Mouse (Mus musculus): ENCODE measurements at regions not wholly inside any gene's neighbourhood (a gene's known extent, or its start where the extent isn't known, plus 50 kb on each side); places are given as distances from the start of the nearest gene placed in this dataset.
"Not testable (repeated sequence)": the region's sequence is repeated elsewhere in the genome, so short reads cannot be mapped to it uniquely, and the experiment has no call there.

DNA sequence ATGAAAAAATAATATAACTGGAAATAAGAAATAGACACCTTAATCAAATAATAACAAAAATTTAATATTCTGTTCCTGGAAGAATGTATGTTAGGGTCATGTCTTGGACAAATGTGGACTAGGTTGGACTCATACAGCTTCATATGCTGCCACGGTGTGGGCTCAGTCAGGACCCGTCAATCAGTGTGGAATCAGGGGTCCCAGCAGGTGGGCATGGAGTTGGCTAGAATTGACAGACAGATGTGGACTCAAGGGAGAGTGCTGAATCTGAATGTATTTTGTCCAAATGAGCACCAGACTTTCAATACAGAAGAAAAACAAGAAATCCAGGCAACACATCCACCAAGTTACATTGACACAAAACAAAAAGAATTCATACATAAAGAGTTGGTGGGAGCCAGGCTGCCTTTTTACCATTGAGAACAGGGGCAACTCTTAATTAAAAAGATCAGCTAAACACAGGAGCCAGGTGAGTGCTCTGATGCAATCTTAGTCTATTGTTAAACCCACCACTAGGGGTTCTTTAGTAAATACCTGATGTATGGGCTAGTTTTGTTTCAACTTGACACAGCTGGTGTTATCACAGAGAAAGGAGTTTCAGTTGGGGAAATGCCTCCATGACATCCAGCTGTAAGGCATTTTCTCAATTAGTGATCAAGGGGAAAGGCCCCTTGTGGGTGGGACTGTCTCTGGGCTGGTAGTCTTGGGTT lies 1035.4 kb upstream of the Cntn5 start:
- no peak for DNase-seq (ENCODE audit: low spot score)
- ATAC-seq (ENCODE audit: low FRiP score, low TSS enrichment) = no peak
- TF ChIP-seq EP300 (optimal IDR thresholded peaks at IDR 0.05) (no peak), CTCF (IDR thresholded peaks at IDR 0.05; ENCODE audit: low read depth) (no peak)
- WGBS = 61% methylated on average over 2 of the region's 2 CpGs
- Histone ChIP-seq H3K4me1 (replicated peaks; ENCODE audit: control insufficient read depth, insufficient read depth) (no peaks in the 10 kb centered on the region), H3K4me3 (ENCODE audit: low read depth, low read length) (no peak overlapping the region), H3K9ac (ENCODE audit: low read length) (no peak overlapping the region), H3K27me3 (ENCODE audit: control insufficient read depth, insufficient read depth, low read length) (no peaks in the 10 kb centered on the region), H3K27ac (replicated peaks) (no peak overlapping the region), H3K36me3 (ENCODE audit: control insufficient read depth, insufficient read depth, low read length) (no peaks in the 10 kb centered on the region), H3K4me2 (replicated peaks; ENCODE audit: low read depth) (no peak overlapping the region), H3K9me3 (ENCODE audit: control insufficient read depth, low read length) (no peaks in the 10 kb centered on the region)

DNA sequence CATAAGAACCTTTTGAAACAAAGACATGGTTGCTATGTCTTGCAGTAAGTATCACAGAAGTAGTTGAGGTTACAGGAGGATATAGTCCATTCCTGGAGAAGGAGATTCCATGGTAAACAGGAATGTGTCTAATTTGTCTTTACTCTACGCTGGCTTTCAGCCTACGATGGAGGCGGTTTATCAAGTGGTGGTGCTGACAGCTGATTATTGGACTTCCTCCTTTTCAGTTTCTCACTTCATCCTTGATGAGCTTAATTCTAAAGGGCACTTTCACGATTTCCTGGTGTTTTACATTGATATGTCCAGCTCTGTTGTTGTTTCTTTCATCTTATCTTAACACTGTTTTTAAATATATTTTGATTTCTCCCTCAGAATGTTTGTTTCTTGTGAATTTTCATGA lies 1020.9 kb upstream of the Cntn5 start:
- Histone ChIP-seq H3K9me3 (ENCODE audit: control insufficient read depth, low read length) (no peaks in the 10 kb centered on the region), H3K4me3 (ENCODE audit: low read depth, low read length) (no peak overlapping the region), H3K4me1 (replicated peaks; ENCODE audit: control insufficient read depth, insufficient read depth) (no peaks in the 10 kb centered on the region), H3K9ac (ENCODE audit: low read length) (no peak overlapping the region), H3K4me2 (replicated peaks; ENCODE audit: low read depth) (no peak overlapping the region), H3K36me3 (ENCODE audit: control insufficient read depth, insufficient read depth, low read length) (no peaks in the 10 kb centered on the region), H3K27me3 (ENCODE audit: control insufficient read depth, insufficient read depth, low read length) (no peaks in the 10 kb centered on the region), H3K27ac (replicated peaks) (no peak overlapping the region)
- TF ChIP-seq CTCF (IDR thresholded peaks at IDR 0.05; ENCODE audit: low read depth) (no peak), EP300 (optimal IDR thresholded peaks at IDR 0.05) (no peak)
- DNase-seq (ENCODE audit: low spot score) (no peak), ATAC-seq (ENCODE audit: low FRiP score, low TSS enrichment) (no peak)
- WGBS = 68% methylated on average over 4 of the region's 4 CpGs

DNA sequence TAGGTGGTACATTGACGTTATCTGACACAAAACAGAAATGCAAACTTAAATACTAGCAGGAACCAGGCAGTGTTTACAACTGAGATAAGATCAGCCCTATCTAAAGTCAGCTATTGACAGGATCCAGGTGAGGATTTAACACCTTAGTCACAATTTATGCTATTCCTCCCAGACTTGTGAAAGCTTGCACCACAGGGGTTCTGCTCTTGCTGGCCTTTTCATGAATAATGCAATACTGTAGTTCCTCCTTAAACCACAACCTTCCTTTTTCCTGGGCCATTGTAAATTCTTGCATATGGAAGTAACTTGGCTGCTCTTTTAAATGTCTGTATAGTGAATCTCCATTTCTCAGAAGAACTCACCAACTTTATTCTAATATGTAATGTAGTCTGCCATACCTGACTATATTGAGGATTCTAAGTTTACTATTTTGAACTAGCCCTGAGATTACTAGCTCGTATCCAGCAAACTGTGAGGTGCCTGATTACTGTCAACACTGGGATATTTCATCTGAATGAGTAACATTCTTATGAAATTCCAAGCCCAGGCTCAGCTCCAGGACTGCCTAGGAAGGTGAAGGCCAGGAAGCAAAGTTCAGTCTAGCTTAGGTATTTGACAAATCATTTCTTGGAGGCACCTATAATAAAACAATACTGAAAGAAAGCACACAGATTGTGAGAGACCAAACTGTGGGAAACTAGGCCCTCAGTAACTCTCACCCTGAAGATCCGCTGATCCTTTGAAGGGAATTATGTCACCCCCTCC lies 1019.2 kb upstream of the Cntn5 start:
- WGBS = 77% methylated on average over 3 of the region's 3 CpGs
- H3K4me2 ChIP-seq (replicated peaks; ENCODE audit: low read depth); ATAC-seq (ENCODE audit: low FRiP score, low TSS enrichment); H3K36me3 ChIP-seq (ENCODE audit: control insufficient read depth, insufficient read depth, low read length); H3K4me3 ChIP-seq (ENCODE audit: low read depth, low read length); H3K4me1 ChIP-seq (replicated peaks; ENCODE audit: control insufficient read depth, insufficient read depth); H3K9ac ChIP-seq (ENCODE audit: low read length); H3K27me3 ChIP-seq (ENCODE audit: control insufficient read depth, insufficient read depth, low read length); H3K27ac ChIP-seq (replicated peaks); H3K9me3 ChIP-seq (ENCODE audit: control insufficient read depth, low read length); DNase-seq (ENCODE audit: low spot score): not testable (repeated sequence)

DNA sequence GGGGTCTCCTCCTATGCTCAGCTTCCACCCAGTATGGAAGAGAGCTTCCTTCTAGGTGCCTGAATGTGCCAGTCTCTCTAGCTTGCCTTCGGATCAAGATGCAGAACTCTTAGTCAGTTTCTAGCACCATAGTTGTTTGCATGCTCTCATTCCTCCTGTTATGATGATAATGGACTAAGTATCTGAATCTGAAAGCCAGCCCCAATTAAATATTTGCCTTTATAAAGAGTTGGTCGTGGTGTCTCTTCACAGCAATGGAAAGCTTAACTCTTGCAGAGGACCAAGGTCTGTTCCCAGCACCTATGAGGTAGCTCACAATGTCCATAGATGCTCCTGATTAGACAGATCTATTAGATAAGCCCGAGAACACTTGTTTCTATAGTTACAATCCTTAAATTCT lies 1015.7 kb upstream of the Cntn5 start:
- WGBS = 58% methylated on average over 3 of the region's 3 CpGs
- no peaks in the 10 kb centered on the region for H3K9me3 ChIP-seq (ENCODE audit: control insufficient read depth, low read length)
- H3K9ac ChIP-seq (ENCODE audit: low read length) = no peak overlapping the region
- H3K27me3 ChIP-seq (ENCODE audit: control insufficient read depth, insufficient read depth, low read length) = no peaks in the 10 kb centered on the region
- TF ChIP-seq EP300 (optimal IDR thresholded peaks at IDR 0.05) (no peak), CTCF (IDR thresholded peaks at IDR 0.05; ENCODE audit: low read depth) (no peak)
- H3K36me3 ChIP-seq (ENCODE audit: control insufficient read depth, insufficient read depth, low read length) = no peaks in the 10 kb centered on the region
- H3K27ac ChIP-seq (replicated peaks) = no peak overlapping the region
- no peaks in the 10 kb centered on the region for H3K4me1 ChIP-seq (replicated peaks; ENCODE audit: control insufficient read depth, insufficient read depth)
- DNase-seq (ENCODE audit: low spot score) (no peak), ATAC-seq (ENCODE audit: low FRiP score, low TSS enrichment) (no peak)
- no peak overlapping the region for H3K4me3 ChIP-seq (ENCODE audit: low read depth, low read length)
- H3K4me2 ChIP-seq (replicated peaks; ENCODE audit: low read depth) = no peak overlapping the region

- no peaks in the 10 kb centered on the region for H3K27me3 ChIP-seq (ENCODE audit: control insufficient read depth, insufficient read depth, low read length)
- H3K4me1 ChIP-seq (replicated peaks; ENCODE audit: control insufficient read depth, insufficient read depth) = no peaks in the 10 kb centered on the region
- no peak overlapping the region for H3K4me3 ChIP-seq (ENCODE audit: low read depth, low read length)
- H3K9ac ChIP-seq (ENCODE audit: low read length) = no peak overlapping the region
- no peaks in the 10 kb centered on the region for H3K9me3 ChIP-seq (ENCODE audit: control insufficient read depth, low read length)
- no peak for ATAC-seq (ENCODE audit: low FRiP score, low TSS enrichment)
- no peak overlapping the region for H3K27ac ChIP-seq (replicated peaks)
- WGBS = 55% methylated on average over 1 of the region's 1 CpGs
- TF ChIP-seq CTCF (IDR thresholded peaks at IDR 0.05; ENCODE audit: low read depth) (no peak), EP300 (optimal IDR thresholded peaks at IDR 0.05) (no peak)
- no peak for DNase-seq (ENCODE audit: low spot score)
- H3K36me3 ChIP-seq (ENCODE audit: control insufficient read depth, insufficient read depth, low read length) = no peaks in the 10 kb centered on the region
- no peak overlapping the region for H3K4me2 ChIP-seq (replicated peaks; ENCODE audit: low read depth)
Observed at GRCm38 (mm10) chr9:11898232-11898631, 993.7 kb upstream of the Cntn5 start.

- Histone ChIP-seq H3K4me3 (ENCODE audit: low read depth, low read length) (no peak overlapping the region), H3K9me3 (ENCODE audit: control insufficient read depth, low read length) (no peaks in the 10 kb centered on the region), H3K4me2 (replicated peaks; ENCODE audit: low read depth) (no peak overlapping the region), H3K4me1 (replicated peaks; ENCODE audit: control insufficient read depth, insufficient read depth) (no peaks in the 10 kb centered on the region), H3K27ac (replicated peaks) (no peak overlapping the region), H3K9ac (ENCODE audit: low read length) (no peak overlapping the region), H3K27me3 (ENCODE audit: control insufficient read depth, insufficient read depth, low read length) (no peaks in the 10 kb centered on the region), H3K36me3 (ENCODE audit: control insufficient read depth, insufficient read depth, low read length) (no peaks in the 10 kb centered on the region)
- ATAC-seq (ENCODE audit: low FRiP score, low TSS enrichment) (no peak), DNase-seq (ENCODE audit: low spot score) (no peak)
- TF ChIP-seq CTCF (IDR thresholded peaks at IDR 0.05; ENCODE audit: low read depth) (no peak), EP300 (optimal IDR thresholded peaks at IDR 0.05) (no peak)
- 60% methylated on average over 1 of the region's 1 CpGs for WGBS
Observed at GRCm38 (mm10) chr9:11885784-11886183, 981.2 kb upstream of the Cntn5 start.
